Mouse (Mus musculus) embryonic facial prominence, embryonic 13.5 days (tissue): ENCODE results near the gene Maneal. TPM values are rescaled to one million over a fixed set of nuclear protein-coding genes. Genes with fewer than 3 reads are reported as not detected.

Experiments used
- ATAC-seq: fragments of 200-750 bp; cut with Nextera tagmentation; 2 replicates; pipeline ENCODE4 v1.8.0; 2017; ENCODE audit warnings: low read depth; ENCODE audit not compliant: insufficient number of reproducible peaks, insufficient read depth, low FRiP score, low TSS enrichment
- H3K27ac ChIP-seq: fragments of 300-500 bp; sonication (generic); 2 replicates; pipeline ENCODE4 v1.5.1; 2015; ENCODE audit warnings: moderate library complexity, mild to moderate bottlenecking, inconsistent platforms
- H3K27me3 ChIP-seq: fragments of 300-500 bp; sonication (generic); 2 replicates; pipeline ENCODE4 v1.6.1; 2015; ENCODE audit warnings: mild to moderate bottlenecking, inconsistent platforms
- H3K36me3 ChIP-seq: fragments of 300-500 bp; sonication (generic); 2 replicates; pipeline ENCODE4 v1.6.1; 2015; ENCODE audit warnings: mild to moderate bottlenecking, inconsistent platforms
- H3K4me1 ChIP-seq: fragments of 300-500 bp; sonication (generic); 2 replicates; pipeline ENCODE4 v1.6.1; 2015; ENCODE audit warnings: inconsistent platforms
- H3K4me2 ChIP-seq: fragments of 300-500 bp; sonication (generic); 2 replicates; pipeline ENCODE4 v1.6.1; 2015; ENCODE audit warnings: moderate library complexity, mild to moderate bottlenecking, inconsistent platforms
- H3K4me3 ChIP-seq: fragments of 300-500 bp; sonication (generic); 2 replicates; pipeline ENCODE4 v1.5.1; 2015; ENCODE audit warnings: mild to moderate bottlenecking, inconsistent platforms
- H3K9ac ChIP-seq: fragments of 300-500 bp; sonication (generic); 2 replicates; pipeline ENCODE4 v1.6.1; 2015; ENCODE audit warnings: mild to moderate bottlenecking, inconsistent platforms
- H3K9me3 ChIP-seq: fragments of 300-500 bp; sonication (generic); 2 replicates; pipeline ENCODE4 v1.6.1; 2016; ENCODE audit warnings: inconsistent platforms
- WGBS: fragments of 180-500 bp; shearing (Covaris S2); methylation state at CpG from one replicate; pipeline ENCODE4 v1.1.7; 2015; ENCODE audit warnings: mixed read lengths; 5-methylcytosine and 5-hydroxymethylcytosine counted together
- polyA plus RNA-seq: library from polyadenylated mRNA; unstranded; fragments of >200 nt; fragmentation: Nextera tagmentation; extraction: Ambion mirVana; gene quantifications from 2 replicates; pipeline ENCODE4 v1.2.1, GENCODE M21; 2015

Maneal gene
- polyA plus RNA-seq, 1 experiment from 2014 or later, result 1.2 TPM

DNA sequence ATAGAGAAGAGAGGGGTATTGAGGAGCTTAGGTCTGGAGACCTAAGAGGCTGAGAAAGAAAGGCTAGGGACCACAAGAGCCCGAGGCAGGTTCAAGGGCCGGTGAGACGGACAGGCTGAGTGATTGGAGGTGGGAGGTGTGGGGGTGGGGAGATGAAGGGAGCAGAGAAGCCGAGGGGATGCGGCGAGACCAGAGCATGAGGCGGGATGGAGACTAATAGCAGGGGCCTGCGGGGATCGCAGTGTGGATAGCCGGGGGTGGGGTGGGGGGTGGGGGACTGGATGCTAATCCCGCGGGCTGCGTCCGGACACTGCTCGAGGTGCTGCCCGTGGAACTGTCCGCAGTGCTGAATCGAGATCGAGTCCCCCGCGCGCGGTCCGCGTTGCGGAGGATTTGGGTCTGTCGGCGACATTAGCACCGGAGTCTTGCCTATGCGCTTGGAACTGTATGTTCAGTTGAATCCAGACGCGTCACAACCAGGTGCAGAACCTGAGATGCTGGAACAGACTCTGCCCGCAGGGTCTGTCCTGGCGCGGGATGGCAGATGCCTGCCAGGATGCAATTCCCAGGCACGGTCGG is 20.3 kb upstream of the Maneal start:
- peaks cover 83% of the 10 kb centered on the region for H3K27me3 ChIP-seq
- ATAC-seq, result no peak
- under 1% methylated on average over 37 of the region's 37 CpGs for WGBS

DNA sequence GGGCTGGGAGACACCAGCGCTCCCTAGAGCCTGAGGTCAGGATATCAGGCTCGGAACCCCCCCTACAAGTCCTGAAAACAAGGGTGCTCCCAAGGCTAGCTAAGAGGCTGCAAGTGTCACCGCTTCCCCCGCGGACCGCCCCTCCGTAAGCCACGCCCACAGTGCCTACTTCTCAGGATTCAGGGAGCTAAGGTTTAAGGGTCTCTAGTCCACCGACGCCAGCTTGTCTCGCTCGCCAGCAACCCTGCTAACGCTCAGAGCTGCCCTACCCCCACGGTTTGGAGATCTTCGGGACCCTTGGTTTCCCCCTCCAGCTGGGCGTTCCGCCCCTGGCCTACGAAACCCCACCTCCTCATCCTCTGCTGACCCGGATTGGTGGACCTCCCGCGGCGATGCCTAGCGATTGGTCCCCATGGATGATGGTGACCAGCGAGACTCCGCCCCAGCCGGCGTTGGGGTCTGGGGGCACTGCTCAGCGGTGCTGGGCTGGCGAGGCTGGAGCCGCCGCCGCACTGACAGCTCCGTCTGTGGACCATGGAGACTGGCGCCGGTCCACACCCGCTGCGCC is 19.5 kb upstream of the Maneal start:
- no peak overlapping the region for H3K27ac ChIP-seq
- H3K4me1 ChIP-seq, result peaks cover 17% of the 10 kb centered on the region
- peaks cover 79% of the 10 kb centered on the region for H3K27me3 ChIP-seq
- H3K4me3 ChIP-seq, result peak overlapping the region; percentile 36
- no peaks in the 10 kb centered on the region for H3K9me3 ChIP-seq
- ATAC-seq, result 0 out of 2 replicates have a peak, but pooled peaks have one; percentile 39
- no peak overlapping the region for H3K9ac ChIP-seq
- WGBS, result under 1% methylated on average over 37 of the region's 37 CpGs
- H3K4me2 ChIP-seq, result peak overlapping the region; percentile 71
- H3K36me3 ChIP-seq, result no peaks in the 10 kb centered on the region

More for the DNA sequence above, 20.3 kb upstream of the Maneal start:
- no peaks in the 10 kb centered on the region for H3K36me3 ChIP-seq
- no peaks in the 10 kb centered on the region for H3K9me3 ChIP-seq
- peak overlapping the region; percentile 36; the same call in 1 of the 2 replicates for H3K4me3 ChIP-seq
- H3K9ac ChIP-seq, result no peak overlapping the region
- no peak overlapping the region for H3K27ac ChIP-seq
- peak overlapping the region; percentile 71 for H3K4me2 ChIP-seq
- peaks cover 17% of the 10 kb centered on the region for H3K4me1 ChIP-seq

DNA sequence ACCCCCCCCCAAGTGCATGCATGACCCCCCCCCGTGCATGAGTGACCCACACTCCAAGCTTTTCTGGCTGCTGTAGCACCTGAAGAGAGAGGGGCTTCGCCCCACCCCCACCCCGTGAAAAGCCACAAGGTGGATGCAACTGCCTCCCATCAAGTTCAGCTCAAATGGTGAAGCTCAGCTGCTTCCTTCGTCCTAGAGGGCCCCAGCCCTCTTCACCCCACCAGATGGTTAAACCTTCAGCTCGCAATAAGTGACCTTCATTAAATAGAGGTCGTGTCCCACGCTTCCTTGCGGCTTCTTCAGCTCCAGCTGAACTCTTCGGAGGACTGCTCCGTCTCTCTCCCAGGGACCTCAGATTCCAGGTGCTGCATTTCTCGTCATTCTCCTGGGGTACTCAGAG is 18.6 kb upstream of the Maneal start, which contains the start of gene Epha10:
Gene Epha10, plus strand, starts transcription at position 301 of the 400 bp plus-strand sequence.
- H3K9ac ChIP-seq, result no peak within 1 kb of the TSS
- WGBS, result 6% methylated on average over 11 of the region's 11 CpGs
- H3K4me1 ChIP-seq, result peaks cover 17% of the 10 kb centered on the region
- peaks cover 70% of the 10 kb centered on the region for H3K27me3 ChIP-seq
- H3K9me3 ChIP-seq, result no peaks in the 10 kb centered on the region
- ATAC-seq, result no peak
- H3K27ac ChIP-seq, result no peak within 1 kb of the TSS
- H3K36me3 ChIP-seq, result no peaks in the 10 kb centered on the region
- peak within 1 kb of the TSS; percentile 36 for H3K4me3 ChIP-seq
- H3K4me2 ChIP-seq, result peak within 1 kb of the TSS; percentile 71

DNA sequence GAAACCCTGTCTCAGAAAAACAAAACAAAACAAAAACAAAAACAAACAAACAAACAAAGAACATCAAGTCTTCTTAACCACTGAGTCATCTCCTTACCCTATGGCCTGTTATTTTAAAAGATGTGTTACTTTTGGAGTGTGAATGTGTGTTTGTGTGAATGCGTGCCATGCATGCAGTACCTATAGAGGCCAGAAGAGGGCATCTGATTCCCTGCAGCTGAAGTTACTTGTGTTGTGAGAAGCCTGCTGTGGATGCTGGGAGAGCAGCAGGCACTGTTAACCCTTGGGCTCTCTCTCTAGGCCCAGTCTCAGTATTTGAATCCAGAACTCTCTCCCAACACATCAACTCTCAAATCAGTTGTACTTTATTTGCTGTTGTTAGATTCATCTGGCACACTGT is 10.7 kb upstream of the Maneal start:
- no peak overlapping the region for H3K27ac ChIP-seq
- 94% methylated on average over 1 of the region's 1 CpGs for WGBS
- no peak for ATAC-seq
- no peaks in the 10 kb centered on the region for H3K4me1 ChIP-seq
- no peak overlapping the region for H3K9ac ChIP-seq
- no peak overlapping the region for H3K4me2 ChIP-seq
- H3K36me3 ChIP-seq, result no peaks in the 10 kb centered on the region
- H3K4me3 ChIP-seq, result no peak overlapping the region
- H3K27me3 ChIP-seq, result no peaks in the 10 kb centered on the region
- H3K9me3 ChIP-seq, result peaks cover 7% of the 10 kb centered on the region; the same call in 1 of the 2 replicates

DNA sequence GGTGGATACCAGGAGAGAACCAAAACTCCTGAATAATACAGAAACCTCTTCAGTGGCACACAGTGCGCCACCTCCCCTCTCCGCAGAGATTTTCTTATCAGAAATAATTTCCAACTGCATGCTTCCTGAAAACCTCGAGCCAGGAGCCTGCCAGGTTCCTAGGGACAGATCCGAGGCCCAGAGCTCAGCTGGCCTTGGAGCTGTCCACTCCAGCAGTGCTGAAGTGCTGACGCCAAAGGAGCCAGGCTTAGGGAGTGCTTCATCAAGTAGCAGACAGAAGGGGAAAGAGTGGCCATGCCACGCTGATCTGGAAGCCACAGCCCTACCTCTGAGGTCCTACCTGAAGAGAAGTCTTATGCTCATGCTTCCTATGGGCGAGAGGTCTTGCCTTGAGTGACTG is 1.5 kb downstream of the Maneal start:
- 13% methylated on average over 7 of the region's 7 CpGs for WGBS

DNA sequence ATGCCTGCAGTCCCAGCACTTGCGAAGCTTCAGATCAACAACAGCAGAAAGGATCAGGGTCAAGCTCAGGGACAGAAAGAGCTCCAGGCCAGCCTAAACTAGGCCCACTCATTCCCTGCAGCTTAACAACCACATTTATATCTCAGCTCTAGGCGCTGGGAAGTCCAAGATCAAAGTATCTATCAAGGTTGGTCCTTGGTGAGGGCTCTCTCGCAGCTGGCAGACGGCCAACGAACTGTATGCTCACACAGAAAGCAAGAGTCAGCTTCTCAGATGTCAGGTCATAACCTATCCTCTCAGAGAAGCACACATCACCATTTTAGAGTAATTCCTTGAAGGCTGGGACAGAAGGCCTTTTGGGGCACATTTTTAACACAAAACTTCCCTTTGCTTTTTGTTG is 3.6 kb downstream of the Maneal start:
- H3K4me1 ChIP-seq, result peaks cover 13% of the 10 kb centered on the region
- WGBS, result 61% methylated on average over 5 of the region's 5 CpGs
- no peak overlapping the region for H3K27ac ChIP-seq

More for the DNA sequence above, 1.5 kb downstream of the Maneal start:
- no peak overlapping the region for H3K4me2 ChIP-seq
- H3K4me1 ChIP-seq, result peaks cover 13% of the 10 kb centered on the region
- H3K36me3 ChIP-seq, result peaks cover 16% of the 10 kb centered on the region
- no peak overlapping the region for H3K9ac ChIP-seq
- no peaks in the 10 kb centered on the region for H3K9me3 ChIP-seq
- peaks cover 40% of the 10 kb centered on the region for H3K27me3 ChIP-seq
- no peak for ATAC-seq
- H3K4me3 ChIP-seq, result no peak overlapping the region
- H3K27ac ChIP-seq, result no peak overlapping the region

DNA sequence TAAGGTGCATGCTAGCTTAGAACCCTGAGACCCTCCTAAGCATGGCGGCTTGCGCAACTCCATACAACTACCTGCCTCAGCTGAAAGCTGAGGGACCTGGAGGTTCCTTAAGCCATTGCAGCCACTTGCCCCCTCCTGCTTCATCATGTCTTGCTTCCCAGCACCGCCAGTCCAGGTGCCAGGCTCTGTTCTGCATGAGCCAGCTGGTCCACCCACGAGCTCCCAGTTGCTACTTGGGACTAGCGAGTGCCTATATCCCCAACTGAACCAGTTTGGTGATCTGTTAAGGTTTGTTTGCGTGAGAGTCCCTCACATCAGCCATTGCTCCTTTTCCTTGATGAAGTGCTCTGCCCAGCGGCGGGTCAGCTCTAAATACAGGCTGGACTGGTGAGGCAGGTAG is 5.7 kb downstream of the Maneal start:
- Histone ChIP-seq H3K9ac (no peak overlapping the region), H3K27ac (no peak overlapping the region), H3K9me3 (no peaks in the 10 kb centered on the region), H3K4me1 (peaks cover 16% of the 10 kb centered on the region), H3K27me3 (peaks cover 8% of the 10 kb centered on the region), H3K36me3 (peaks cover 39% of the 10 kb centered on the region), H3K4me2 (no peak overlapping the region), H3K4me3 (no peak overlapping the region)
- no peak for ATAC-seq
- WGBS, result 93% methylated on average over 8 of the region's 8 CpGs

More for the DNA sequence above, 3.6 kb downstream of the Maneal start:
- Histone ChIP-seq H3K9ac (no peak overlapping the region), H3K4me3 (no peak overlapping the region), H3K27me3 (peaks cover 29% of the 10 kb centered on the region), H3K4me2 (no peak overlapping the region), H3K36me3 (peaks cover 34% of the 10 kb centered on the region), H3K9me3 (no peaks in the 10 kb centered on the region)
- ATAC-seq, result no peak

DNA sequence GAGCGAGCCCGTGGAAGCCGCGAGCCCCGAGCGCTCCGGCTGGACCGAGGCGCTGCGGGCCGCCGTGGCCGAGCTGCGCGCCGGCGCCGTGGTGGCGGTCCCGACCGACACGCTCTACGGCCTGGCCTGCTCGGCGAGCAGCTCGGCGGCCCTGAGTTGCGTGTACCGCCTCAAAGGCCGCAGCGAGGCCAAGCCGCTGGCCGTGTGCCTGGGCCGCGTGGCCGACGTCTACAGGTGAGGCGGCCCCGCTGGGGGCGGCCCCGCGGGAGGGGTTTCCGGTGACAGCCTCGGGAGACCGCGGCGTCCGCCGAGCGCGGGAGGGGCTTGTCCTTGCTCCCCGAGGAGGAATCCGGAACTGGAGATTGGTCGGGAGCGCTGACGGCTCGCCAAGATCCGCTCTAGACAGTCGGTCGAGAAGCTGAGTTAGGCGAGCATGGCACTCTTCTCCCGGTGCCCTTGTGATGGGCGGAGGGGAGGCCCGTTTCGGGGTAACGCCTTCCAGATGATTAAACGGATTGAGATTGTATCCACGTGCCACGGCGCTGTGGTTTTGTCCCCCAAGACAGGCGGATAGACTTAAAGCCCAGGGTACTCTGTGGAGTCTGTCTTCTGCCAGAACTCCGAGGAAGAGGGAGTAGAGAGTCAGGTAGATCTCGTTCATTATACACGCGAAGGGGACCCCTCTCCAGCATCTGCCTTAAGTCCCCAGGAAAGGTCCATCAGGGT is 10.9 kb downstream of the Maneal start, which contains the start of gene 1110065P20Rik:
Gene 1110065P20Rik, minus strand, starts transcription at position 264 of the 726 bp plus-strand sequence.
- Histone ChIP-seq H3K4me3 (peak within 1 kb of the TSS; percentile 98), H3K9me3 (no peaks in the 10 kb centered on the region), H3K4me1 (peaks cover 21% of the 10 kb centered on the region), H3K36me3 (peaks cover 39% of the 10 kb centered on the region), H3K27me3 (no peaks in the 10 kb centered on the region), H3K9ac (peak within 1 kb of the TSS; percentile 90), H3K4me2 (peak within 1 kb of the TSS; percentile 79), H3K27ac (peak within 1 kb of the TSS; percentile 93)
- peak; percentile 59; the same call in 1 of the 2 replicates for ATAC-seq
- under 1% methylated on average over 54 of the region's 75 CpGs for WGBS

DNA sequence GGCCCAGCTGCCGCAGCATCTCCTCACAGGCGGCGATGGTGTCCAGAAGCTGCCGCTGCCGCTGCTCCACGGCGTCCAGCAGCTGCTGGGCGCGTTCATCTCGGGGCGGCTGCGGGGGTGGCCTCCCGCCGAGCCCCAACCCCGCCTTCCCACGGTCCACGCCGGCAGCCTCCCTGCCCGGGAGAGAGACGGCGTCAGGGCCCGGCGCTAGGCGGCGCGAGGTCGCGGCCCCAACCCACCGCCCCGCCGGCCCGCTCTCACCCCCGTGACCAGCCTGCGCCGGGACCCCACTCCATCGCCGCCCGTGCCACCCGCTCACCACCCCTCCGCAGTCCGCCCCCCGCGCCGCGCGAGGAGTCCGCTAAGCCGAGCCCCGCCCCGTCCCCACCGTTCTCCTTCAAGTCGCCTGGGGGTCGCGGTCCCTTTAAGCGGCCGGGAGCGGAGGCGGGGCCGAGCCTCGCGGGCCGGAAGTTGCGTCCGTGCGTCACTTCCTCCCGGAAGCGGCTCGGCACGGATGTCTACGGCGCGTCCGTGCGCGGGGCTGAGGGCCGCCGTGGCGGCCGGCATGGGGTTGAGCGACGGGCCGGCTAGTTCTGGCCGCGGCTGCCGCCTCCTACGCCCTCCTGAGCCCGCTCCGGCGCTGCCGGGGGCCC is 11.6 kb downstream of the Maneal start, which contains the start of gene Yrdc:
Gene Yrdc, plus strand, starts transcription at position 419 of the 653 bp plus-strand sequence.
- no peaks in the 10 kb centered on the region for H3K27me3 ChIP-seq
- H3K4me1 ChIP-seq, result peaks cover 21% of the 10 kb centered on the region
- peak within 1 kb of the TSS; percentile 98 for H3K4me3 ChIP-seq
- peaks cover 36% of the 10 kb centered on the region for H3K36me3 ChIP-seq
- peak within 1 kb of the TSS; percentile 79 for H3K4me2 ChIP-seq
- peak within 1 kb of the TSS; percentile 93 for H3K27ac ChIP-seq
- peak; percentile 89 for ATAC-seq
- under 1% methylated on average over 80 of the region's 90 CpGs for WGBS
- H3K9me3 ChIP-seq, result no peaks in the 10 kb centered on the region
- peak within 1 kb of the TSS; percentile 90 for H3K9ac ChIP-seq

DNA sequence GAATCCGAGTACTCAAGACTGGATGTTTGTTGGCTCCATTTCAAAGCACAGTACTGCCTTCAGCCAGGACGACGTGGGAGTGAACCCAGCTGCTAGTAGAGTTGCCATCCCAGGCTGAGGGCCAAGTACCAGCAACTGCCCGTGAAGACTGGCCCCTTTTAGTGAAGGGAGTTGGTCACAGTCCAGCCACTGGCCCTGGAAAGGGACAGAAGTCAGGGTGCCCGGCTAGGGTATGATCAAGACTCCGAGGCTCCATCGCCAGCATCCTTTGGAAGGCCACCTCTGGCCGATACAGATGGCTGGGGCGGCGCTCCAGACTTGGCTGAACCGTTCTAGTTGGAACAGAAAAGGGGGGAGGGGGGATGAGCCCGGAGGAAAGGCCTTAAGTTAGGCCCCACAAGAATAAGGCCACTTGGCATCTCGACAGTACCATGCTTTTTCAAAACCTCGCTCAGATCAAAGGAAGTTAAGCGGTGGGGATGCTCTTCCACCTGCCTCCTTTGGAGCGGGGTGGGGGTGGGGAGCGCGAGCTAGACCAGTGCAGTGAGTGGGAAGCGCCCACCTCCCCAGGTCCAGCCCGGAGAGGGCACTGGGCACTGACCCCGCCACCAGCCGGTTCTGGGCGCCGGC is 12.2 kb downstream of the Maneal start:
- Histone ChIP-seq H3K4me2 (peak overlapping the region; percentile 79), H3K27me3 (no peaks in the 10 kb centered on the region), H3K9ac (peak overlapping the region; percentile 90), H3K4me3 (peak overlapping the region; percentile 98), H3K9me3 (no peaks in the 10 kb centered on the region), H3K36me3 (peaks cover 32% of the 10 kb centered on the region), H3K4me1 (peaks cover 21% of the 10 kb centered on the region), H3K27ac (peak overlapping the region; percentile 93)
- WGBS, result 3% methylated on average over 24 of the region's 24 CpGs
- ATAC-seq, result peak; percentile 63

DNA sequence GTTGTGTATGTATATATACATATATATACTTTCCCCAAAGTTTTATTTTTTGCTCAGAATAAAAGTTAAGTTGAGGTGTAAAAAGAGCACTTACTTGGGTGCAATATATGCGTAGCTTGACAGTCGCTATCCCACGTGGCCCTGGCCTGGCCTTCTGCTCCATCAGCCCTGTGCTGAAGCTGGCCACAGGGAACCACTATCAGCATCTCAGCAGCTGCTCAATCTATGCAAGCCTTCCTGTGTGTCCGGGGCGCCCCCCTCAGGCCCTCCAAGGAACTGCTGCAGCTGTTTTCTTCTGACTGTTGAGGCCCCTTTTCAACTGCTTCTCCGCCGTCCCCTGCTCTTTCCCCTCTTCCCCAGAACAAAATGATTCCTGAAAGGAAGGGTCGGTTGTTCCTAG is 14.4 kb downstream of the Maneal start:
- peaks cover 26% of the 10 kb centered on the region for H3K36me3 ChIP-seq
- no peaks in the 10 kb centered on the region for H3K9me3 ChIP-seq
- no peaks in the 10 kb centered on the region for H3K27me3 ChIP-seq
- no peak overlapping the region for H3K4me2 ChIP-seq
- no peak overlapping the region for H3K27ac ChIP-seq
- no peak for ATAC-seq
- 11% methylated on average over 8 of the region's 8 CpGs for WGBS
- H3K4me1 ChIP-seq, result peaks cover 17% of the 10 kb centered on the region
- no peak overlapping the region for H3K4me3 ChIP-seq
- no peak overlapping the region; the same call in 1 of the 2 replicates for H3K9ac ChIP-seq
